Mouse (Mus musculus) MEL-GATA-1-ER (cell line): ENCODE results near the gene Tbc1d23.
"Not testable (repeated sequence)": the region's sequence is repeated elsewhere in the genome, so short reads cannot be mapped to it uniquely, and the experiment has no call there.

ENCODE experiments used
- DNase-seq: peaks from one replicate; pipeline ENCODE4 v3.0.0-alpha.2; 2012; ENCODE audit warnings: low read depth; ENCODE audit errors: extremely low read depth

Tbc1d23 gene

GRCm38 (mm10) chr16:57220361-57220760 is 10.9 kb downstream of the Tbc1d23 start:
- no peak for DNase-seq

- DNase-seq = peak; percentile 64
Observed at GRCm38 (mm10) chr16:57215957-57216356, 15.3 kb downstream of the Tbc1d23 start.

GRCm38 (mm10) chr16:57211037-57211436 is 20.3 kb downstream of the Tbc1d23 start:
- peak; percentile 32 for DNase-seq

GRCm38 (mm10) chr16:57208342-57208741 is 23.0 kb downstream of the Tbc1d23 start:
- DNase-seq = no peak

- DNase-seq = no peak
Observed at GRCm38 (mm10) chr16:57197281-57197680, 34.0 kb downstream of the Tbc1d23 start.

- no peak for DNase-seq
Observed at GRCm38 (mm10) chr16:57196590-57196989, 34.7 kb downstream of the Tbc1d23 start.

GRCm38 (mm10) chr16:57191214-57191613 is 40.1 kb downstream of the Tbc1d23 start:
- DNase-seq = no peak

GRCm38 (mm10) chr16:57190390-57190789 is 40.9 kb downstream of the Tbc1d23 start:
- no peak for DNase-seq

- DNase-seq = peak; percentile 73
Observed at GRCm38 (mm10) chr16:57189493-57189892, 41.8 kb downstream of the Tbc1d23 start.

GRCm38 (mm10) chr16:57186618-57187017 is 44.7 kb downstream of the Tbc1d23 start:
- no peak for DNase-seq

GRCm38 (mm10) chr16:57182037-57182436 is 49.3 kb downstream of the Tbc1d23 start:
- DNase-seq = no peak

GRCm38 (mm10) chr16:57181180-57181579 is 50.1 kb downstream of the Tbc1d23 start:
- no peak for DNase-seq

- no peak for DNase-seq
Observed at GRCm38 (mm10) chr16:57177664-57178063, 53.6 kb downstream of the Tbc1d23 start.

GRCm38 (mm10) chr16:57177254-57177653 is 54.0 kb downstream of the Tbc1d23 start:
- no peak for DNase-seq

GRCm38 (mm10) chr16:57176276-57176675 is 55.0 kb downstream of the Tbc1d23 start:
- DNase-seq = no peak

GRCm38 (mm10) chr16:57175751-57176150 is 55.6 kb downstream of the Tbc1d23 start:
- no peak for DNase-seq

- DNase-seq = not testable (repeated sequence)
Observed at GRCm38 (mm10) chr16:57174480-57174879, 56.8 kb downstream of the Tbc1d23 start.

GRCm38 (mm10) chr16:57171570-57171969 is 59.7 kb downstream of the Tbc1d23 start:
- DNase-seq = no peak

GRCm38 (mm10) chr16:57171161-57171560 is 60.1 kb downstream of the Tbc1d23 start:
- DNase-seq = no peak

GRCm38 (mm10) chr16:57168236-57168635 is 63.1 kb downstream of the Tbc1d23 start:
- DNase-seq = no peak

- no peak for DNase-seq
Observed at GRCm38 (mm10) chr16:57167514-57167912, 63.8 kb downstream of the Tbc1d23 start.

- DNase-seq = peak; percentile 76
Observed at GRCm38 (mm10) chr16:57166611-57167513, 64.4 kb downstream of the Tbc1d23 start, which contains the start of gene Nit2. Gene Nit2, minus strand, starts transcription at chr16:57167341.

- DNase-seq = no peak
Observed at GRCm38 (mm10) chr16:57166086-57166485, 65.2 kb downstream of the Tbc1d23 start.
